Mouse (Mus musculus): ENCODE measurements around the gene Lypd9.
A peak's percentile ranks its signal among the peaks of the same experiment; 100 is the strongest.
"Not testable (repeated sequence)": the region's sequence is repeated elsewhere in the genome, so short reads cannot be mapped to it uniquely, and the experiment has no call there.

Lypd9 gene

GRCm38 (mm10) chr11:58452759-58453158 lies at the start of gene Lypd9:
Gene Lypd9 (minus strand): TSS chr11:58452923.
- ATAC-seq (ENCODE audit: low TSS enrichment) = no peak

GRCm38 (mm10) chr11:58502472-58502871 lies 49.7 kb upstream of the Lypd9 start, which contains the start of gene Olfr331:
Gene Olfr331 (minus strand): TSS chr11:58502572.
- not testable (repeated sequence) for ATAC-seq (ENCODE audit: low TSS enrichment)

- 0 out of 2 replicates have a peak, but pooled peaks have one; percentile 59 for ATAC-seq (ENCODE audit: low TSS enrichment)
Measured at GRCm38 (mm10) chr11:58499290-58499689, 46.6 kb upstream of the Lypd9 start.

- ATAC-seq (ENCODE audit: low TSS enrichment) = no peak
Measured at GRCm38 (mm10) chr11:58498761-58499160, 46.0 kb upstream of the Lypd9 start.

GRCm38 (mm10) chr11:58492455-58492854 lies 39.7 kb upstream of the Lypd9 start, which contains the start of gene Olfr332:
Gene Olfr332 (minus strand): TSS chr11:58492555.
- no peak for ATAC-seq (ENCODE audit: low TSS enrichment)

- no peak for ATAC-seq (ENCODE audit: low TSS enrichment)
Measured at GRCm38 (mm10) chr11:58462170-58462569, 9.4 kb upstream of the Lypd9 start, which contains the start of gene Olfr30. Gene Olfr30 (minus strand): TSS chr11:58462270.

GRCm38 (mm10) chr11:58453592-58453991 lies 869 bp upstream of the Lypd9 start:
- ATAC-seq (ENCODE audit: low TSS enrichment) = no peak

- no peak for ATAC-seq (ENCODE audit: low TSS enrichment)
Measured at GRCm38 (mm10) chr11:58437866-58438265, 14.9 kb downstream of the Lypd9 start.

GRCm38 (mm10) chr11:58432259-58432658 lies 20.5 kb downstream of the Lypd9 start, which contains the start of gene Gm12253:
Gene Gm12253 (plus strand): TSS chr11:58432559.
- no peak for ATAC-seq (ENCODE audit: low TSS enrichment)

- no peak for ATAC-seq (ENCODE audit: low TSS enrichment)
Measured at GRCm38 (mm10) chr11:58420815-58421214, 31.9 kb downstream of the Lypd9 start, which contains the start of gene 1810065E05Rik. Gene 1810065E05Rik (plus strand): TSS chr11:58421111.

- no peak for ATAC-seq (ENCODE audit: low TSS enrichment)
Measured at GRCm38 (mm10) chr11:58418336-58418735, 34.4 kb downstream of the Lypd9 start.

GRCm38 (mm10) chr11:58408066-58408465 lies 44.7 kb downstream of the Lypd9 start:
- no peak for ATAC-seq (ENCODE audit: low TSS enrichment)

GRCm38 (mm10) chr11:58400655-58401054 lies 52.1 kb downstream of the Lypd9 start:
- ATAC-seq (ENCODE audit: low TSS enrichment) = no peak

GRCm38 (mm10) chr11:58399985-58400645 lies 52.6 kb downstream of the Lypd9 start:
- no peak for ATAC-seq (ENCODE audit: low TSS enrichment)
